Mouse (Mus musculus): Measurements from ENCODE around the gene Fam126a. TPM values are rescaled to one million over a fixed set of nuclear protein-coding genes. Genes with fewer than 3 reads are reported as not detected.

Fam126a gene
- polyA plus RNA-seq, 1 experiment from 2014 or later = 26.9 TPM

Other genes starting within 250 kb of the Fam126a start
- 42.9 and 45.9 TPM in 2 replicates for gene Pus7, start 247.0 kb downstream of the Fam126a start, polyA plus RNA-seq (2016; fragmentation: Nextera tagmentation; extraction: Ambion mirVana)
- 36.4 and 36.5 TPM in 2 replicates for gene Rint1, start 243.0 kb downstream of the Fam126a start, polyA plus RNA-seq (2016; fragmentation: Nextera tagmentation; extraction: Ambion mirVana)
- gene Tomm7, start 186.5 kb downstream of the Fam126a start, polyA plus RNA-seq (2016; fragmentation: Nextera tagmentation; extraction: Ambion mirVana) = 147 and 150 TPM in 2 replicates
- gene Klhl7, start 69.9 kb upstream of the Fam126a start, polyA plus RNA-seq (2016; fragmentation: Nextera tagmentation; extraction: Ambion mirVana) = 61.2 and 64.4 TPM in 2 replicates
- gene Nupl2, start 134.3 kb upstream of the Fam126a start, polyA plus RNA-seq (2016; fragmentation: Nextera tagmentation; extraction: Ambion mirVana) = 18.8 and 21.0 TPM in 2 replicates